Mouse (Mus musculus) MEL (cell line): ENCODE results near the gene Map3k6. TPM values are rescaled to one million over a fixed set of nuclear protein-coding genes. Genes with fewer than 3 reads are reported as not detected.

Experiments
- DNase-seq: peaks from one replicate; pipeline ENCODE4 v3.0.0; 2011; ENCODE audit warnings: low read depth, low spot score
- H3K27ac ChIP-seq: 2 replicates; pipeline ENCODE4 v1.5.1; 2012; ENCODE audit warnings: low read depth, mild to moderate bottlenecking, control low read depth, low read length, moderate library complexity; ENCODE audit not compliant: control insufficient read depth
- H3K27me3 ChIP-seq, 2 experiments: fragments of 150-350 bp in 1 of 2; sonication (generic) in 1 of 2; 2 replicates each; pipeline ENCODE4 v1.6.1; 2012; ENCODE audit warnings: low read length in 2 of 2, mild to moderate bottlenecking in 2 of 2, improper control_type of control experiment in 1 of 2, moderate library complexity in 1 of 2; ENCODE audit not compliant: insufficient read depth in 2 of 2, control insufficient read depth in 1 of 2
- H3K36me3 ChIP-seq, 2 experiments: 2 replicates each; pipeline ENCODE4 v1.6.1; 2012 to 2014; ENCODE audit warnings: low read length in 2 of 2, improper control_type of control experiment in 1 of 2, inconsistent platforms in 1 of 2, mild to moderate bottlenecking in 1 of 2; ENCODE audit not compliant: insufficient read depth in 2 of 2, control insufficient read depth in 1 of 2
- H3K4me1 ChIP-seq, 2 experiments: fragments of 150-350 bp in 1 of 2; sonication (generic) in 1 of 2; 2 replicates each; pipeline ENCODE4 v1.6.1; 2012; ENCODE audit warnings: low read length in 2 of 2, improper control_type of control experiment in 1 of 2, mild to moderate bottlenecking in 1 of 2; ENCODE audit not compliant: insufficient read depth in 2 of 2, control insufficient read depth in 1 of 2
- H3K4me3 ChIP-seq, 2 experiments: fragments of 150-350 bp in 1 of 2; sonication (generic) in 1 of 2; 2 replicates each; pipeline ENCODE4 v1.5.1; 2012; ENCODE audit warnings: low read depth in 2 of 2, low read length in 2 of 2, mild to moderate bottlenecking in 2 of 2, moderate library complexity in 2 of 2, control low read depth in 1 of 2, improper control_type of control experiment in 1 of 2; ENCODE audit not compliant: control insufficient read depth in 1 of 2, insufficient read depth in 1 of 2
- H3K79me2 ChIP-seq: 2 replicates; pipeline ENCODE4 v1.6.1; 2012; ENCODE audit warnings: mild to moderate bottlenecking, low read length, moderate library complexity; ENCODE audit not compliant: control insufficient read depth, poor library complexity, insufficient read depth
- H3K9ac ChIP-seq: 2 replicates; pipeline ENCODE4 v1.6.1; 2012; ENCODE audit warnings: low read depth, mild to moderate bottlenecking, control low read depth, low read length, moderate library complexity; ENCODE audit not compliant: control insufficient read depth, poor library complexity, severe bottlenecking
- H3K9me3 ChIP-seq: fragments of 150-350 bp; sonication (generic); replicated peaks from 2 replicates; pipeline ENCODE4 v1.6.1; 2012; ENCODE audit warnings: mild to moderate bottlenecking, low read length, improper control_type of control experiment, moderate library complexity; ENCODE audit not compliant: insufficient read depth
- BHLHE40 ChIP-seq: IDR thresholded peaks from 2 replicates; pipeline ENCODE4 v1.6.1; 2012; ENCODE audit warnings: low read depth, mild to moderate bottlenecking, inconsistent platforms, low read length, improper control_type of control experiment, borderline replicate concordance
- CHD1 ChIP-seq: IDR thresholded peaks from 2 replicates; pipeline ENCODE4 v1.6.1; 2012; ENCODE audit warnings: low read depth, mild to moderate bottlenecking, inconsistent platforms, low read length, improper control_type of control experiment
- CHD2 ChIP-seq: IDR thresholded peaks from 2 replicates; pipeline ENCODE4 v1.6.1; 2011; ENCODE audit warnings: low read length, improper control_type of control experiment
- CTCF ChIP-seq, 3 experiments: IDR thresholded peaks in 2 of 3; conservative IDR thresholded peaks in 1 of 3; 2 replicates each; pipeline ENCODE4 v1.5.1; 2011 to 2012; ENCODE audit warnings: low read length in 3 of 3, low read depth in 2 of 3, mild to moderate bottlenecking in 2 of 3, improper control_type of control experiment in 1 of 3, inconsistent platforms in 1 of 3, mixed read lengths in 1 of 3, moderate library complexity in 1 of 3; ENCODE audit not compliant: control insufficient read depth in 1 of 3, insufficient read depth in 1 of 3, poor library complexity in 1 of 3, severe bottlenecking in 1 of 3
- E2F4 ChIP-seq: IDR thresholded peaks from 2 replicates; pipeline ENCODE4 v1.6.1; 2011; ENCODE audit warnings: low read depth, low read length, improper control_type of control experiment, borderline replicate concordance
- ELF1 ChIP-seq: IDR thresholded peaks from 2 replicates; pipeline ENCODE4 v1.6.1; 2014; ENCODE audit warnings: low read depth, mild to moderate bottlenecking, inconsistent platforms, low read length, improper control_type of control experiment, moderate library complexity
- EP300 ChIP-seq, 2 experiments: IDR thresholded peaks; 2 replicates each; pipeline ENCODE4 v1.6.1; 2011; ENCODE audit warnings: improper control_type of control experiment in 2 of 2, low read length in 2 of 2, low read depth in 1 of 2, mild to moderate bottlenecking in 1 of 2
- GABPA ChIP-seq: IDR thresholded peaks from 2 replicates; pipeline ENCODE4 v1.6.1; 2012; ENCODE audit warnings: low read depth, mild to moderate bottlenecking, inconsistent platforms, low read length, improper control_type of control experiment, moderate library complexity
- JUND ChIP-seq: IDR thresholded peaks from 2 replicates; pipeline ENCODE4 v1.6.1; 2011; ENCODE audit warnings: low read depth, mild to moderate bottlenecking, improper control_type of control experiment, low read length
- MAFK ChIP-seq: IDR thresholded peaks from 2 replicates; pipeline ENCODE4 v1.6.1; 2011; ENCODE audit warnings: low read depth, mild to moderate bottlenecking, low read length, improper control_type of control experiment, borderline replicate concordance
- MAX ChIP-seq: IDR thresholded peaks from 2 replicates; pipeline ENCODE4 v1.6.1; 2011; ENCODE audit warnings: low read length, improper control_type of control experiment
- MAZ ChIP-seq: IDR thresholded peaks from 2 replicates; pipeline ENCODE4 v1.6.1; 2012; ENCODE audit warnings: low read depth, mild to moderate bottlenecking, inconsistent platforms, low read length, improper control_type of control experiment
- MEF2A ChIP-seq: IDR thresholded peaks from 2 replicates; pipeline ENCODE4 v1.6.1; 2014; ENCODE audit warnings: low read depth, mild to moderate bottlenecking, inconsistent platforms, low read length, improper control_type of control experiment; ENCODE audit not compliant: poor library complexity, insufficient replicate concordance, severe bottlenecking; ENCODE audit errors: extremely low read depth
- MXI1 ChIP-seq: IDR thresholded peaks from 2 replicates; pipeline ENCODE4 v1.6.1; 2011; ENCODE audit warnings: mild to moderate bottlenecking, low read depth, low read length, improper control_type of control experiment
- MYB ChIP-seq: IDR thresholded peaks from 2 replicates; pipeline ENCODE4 v1.6.1; 2011; ENCODE audit warnings: mild to moderate bottlenecking, low read depth, low read length, improper control_type of control experiment
- MYC ChIP-seq: IDR thresholded peaks from 2 replicates; pipeline ENCODE4 v1.6.1; 2011; ENCODE audit warnings: low read depth, mild to moderate bottlenecking, low read length, improper control_type of control experiment, moderate library complexity
- NELFE ChIP-seq: IDR thresholded peaks from 2 replicates; pipeline ENCODE4 v1.6.1; 2011; ENCODE audit warnings: low read depth, low read length, improper control_type of control experiment
- NRF1 ChIP-seq: IDR thresholded peaks from 2 replicates; pipeline ENCODE4 v1.6.1; 2014; ENCODE audit warnings: low read depth, mild to moderate bottlenecking, inconsistent platforms, low read length, improper control_type of control experiment, moderate library complexity; ENCODE audit not compliant: poor library complexity, insufficient read depth, severe bottlenecking
- POLR2AphosphoS2 ChIP-seq: IDR thresholded peaks from 2 replicates; pipeline ENCODE4 v1.6.1; 2011; ENCODE audit warnings: low read length, improper control_type of control experiment
- POLR2AphosphoS5 ChIP-seq: IDR thresholded peaks from 2 replicates; pipeline ENCODE4 v1.6.1; 2012; ENCODE audit warnings: low read depth, borderline replicate concordance, mild to moderate bottlenecking, inconsistent platforms, low read length, moderate library complexity, mixed read lengths
- RAD21 ChIP-seq: IDR thresholded peaks from 2 replicates; pipeline ENCODE4 v1.6.1; 2011; ENCODE audit warnings: mild to moderate bottlenecking, low read depth, low read length, improper control_type of control experiment
- RCOR1 ChIP-seq: IDR thresholded peaks from 2 replicates; pipeline ENCODE4 v1.6.1; 2012; ENCODE audit warnings: low read depth, mild to moderate bottlenecking, inconsistent platforms, low read length, improper control_type of control experiment
- SIN3A ChIP-seq: IDR thresholded peaks from 2 replicates; pipeline ENCODE4 v1.6.1; 2012; ENCODE audit warnings: low read length, improper control_type of control experiment, inconsistent platforms
- SMC3 ChIP-seq: IDR thresholded peaks from 2 replicates; pipeline ENCODE4 v1.6.1; 2011; ENCODE audit warnings: low read depth, low read length, improper control_type of control experiment
- UBTF ChIP-seq: IDR thresholded peaks from 2 replicates; pipeline ENCODE4 v1.6.1; 2012; ENCODE audit warnings: low read depth, mild to moderate bottlenecking, inconsistent platforms, low read length, improper control_type of control experiment, moderate library complexity, borderline replicate concordance; ENCODE audit not compliant: insufficient read depth
- USF1 ChIP-seq: IDR thresholded peaks from 2 replicates; pipeline ENCODE4 v1.6.1; 2014; ENCODE audit warnings: low read depth, mild to moderate bottlenecking, inconsistent platforms, low read length, improper control_type of control experiment, moderate library complexity
- USF2 ChIP-seq, 2 experiments: IDR thresholded peaks; 2 replicates each; pipeline ENCODE4 v1.6.1; 2011 to 2012; ENCODE audit warnings: improper control_type of control experiment in 2 of 2, low read length in 2 of 2, borderline replicate concordance in 1 of 2, inconsistent platforms in 1 of 2, low read depth in 1 of 2, mild to moderate bottlenecking in 1 of 2; ENCODE audit not compliant: insufficient read depth in 1 of 2
- ZKSCAN1 ChIP-seq: IDR thresholded peaks from 2 replicates; pipeline ENCODE4 v1.6.1; 2012; ENCODE audit warnings: low read depth, mild to moderate bottlenecking, inconsistent platforms, low read length, improper control_type of control experiment, moderate library complexity
- ZMIZ1 ChIP-seq: IDR thresholded peaks from 2 replicates; pipeline ENCODE4 v1.6.1; 2012; ENCODE audit warnings: low read depth, mild to moderate bottlenecking, inconsistent platforms, low read length, improper control_type of control experiment, moderate library complexity
- polyA plus RNA-seq, 2 experiments: library from polyadenylated mRNA; stranded (reverse) in 1 of 2; unstranded in 1 of 2; fragments of >175 nt in 1 of 2; fragments of >200 nt in 1 of 2; gene quantifications; 2 replicates each; pipeline versions ENCODE4 v1.2.1 to v1.2.4; 2012; ENCODE audit warnings: low replicate concordance in 2 of 2, low read depth in 1 of 2; ENCODE audit not compliant: insufficient read length in 2 of 2, insufficient read depth in 1 of 2, missing spikeins in 1 of 2
- total RNA-seq: library from RNA; depleted of rRNA; stranded (reverse); fragments of 300-350 nt; gene quantifications from 2 replicates; pipeline ENCODE4 v1.2.3, GENCODE M21; 2012

Map3k6 gene
- total and polyA plus RNA-seq, 3 experiments = 19.1 to 21.9 TPM; not detected in 1

GRCm38 (mm10) chr4:133247072-133247471 is 6.5 kb downstream of the Map3k6 start:
- no peaks in the 10 kb centered on the region for H3K27me3 ChIP-seq
- H3K9me3 ChIP-seq = no peaks in the 10 kb centered on the region
- no peak overlapping the region for H3K4me3 ChIP-seq
- H3K9ac ChIP-seq = peak overlapping the region; percentile 66
- H3K4me1 ChIP-seq = peaks cover 12 to 77% of the 10 kb centered on the region in 2 experiments
- TF ChIP-seq RAD21 (no peak), NRF1 (no peak), MYB (no peak), EP300 (IDR thresholded peaks at IDR 0.05; ENCODE audit: low read depth in 1 of 2, low read length in 2 of 2) (no peak)
- H3K27ac ChIP-seq = peak overlapping the region; percentile 98
- H3K79me2 ChIP-seq = no peaks in the 10 kb centered on the region; the same call in 1 of the 2 replicates
- peaks cover 0 to 50% of the 10 kb centered on the region in 2 experiments; a peak in 2 of 4 replicates for H3K36me3 ChIP-seq
- no peak for DNase-seq

GRCm38 (mm10) chr4:133247806-133248449 is 7.3 kb downstream of the Map3k6 start:
- peak; percentile 94 for DNase-seq
- Histone ChIP-seq H3K4me3 (peak overlapping the region in 1 of 2 experiments; percentile 40; a peak in 2 of 4 replicates), H3K9ac (peak overlapping the region; percentile 66), H3K27me3 (no peaks in the 10 kb centered on the region), H3K36me3 (peaks cover 0 to 48% of the 10 kb centered on the region in 2 experiments; a peak in 2 of 4 replicates), H3K9me3 (no peaks in the 10 kb centered on the region), H3K4me1 (peaks cover 12 to 68% of the 10 kb centered on the region in 2 experiments), H3K27ac (peak overlapping the region; percentile 98), H3K79me2 (no peaks in the 10 kb centered on the region; the same call in 1 of the 2 replicates)
- TF ChIP-seq CTCF (IDR thresholded peaks at IDR 0.05 in 2 of 3, conservative IDR thresholded peaks at IDR 0.05 in 1 of 3; ENCODE audit: control insufficient read depth in 1 of 3, insufficient read depth in 1 of 3, low read depth in 2 of 3, low read length in 3 of 3, poor library complexity in 1 of 3, severe bottlenecking in 1 of 3) (no peak), POLR2AphosphoS5 (no peak), ZKSCAN1 (no peak), MEF2A (no peak), USF2 (IDR thresholded peaks at IDR 0.05; ENCODE audit: borderline replicate concordance in 1 of 2, insufficient read depth in 1 of 2, low read depth in 1 of 2, low read length in 2 of 2) (no peak), BHLHE40 (peak; percentile 84; the same call in 1 of the 2 replicates), ELF1 (0 out of 2 replicates have a peak, but pooled peaks have one; percentile 40), MXI1 (no peak), JUND (no peak), RCOR1 (peak; percentile 53; the same call in 1 of the 2 replicates), NRF1 (no peak), SIN3A (peak; percentile 72), CHD1 (no peak), MYB (no peak), CHD2 (no peak), ZMIZ1 (no peak), MAZ (peak; percentile 72; the same call in 1 of the 2 replicates), MAFK (no peak), MYC (peak; percentile 53), MAX (no peak), NELFE (no peak), SMC3 (no peak), UBTF (no peak), E2F4 (no peak), GABPA (no peak), POLR2AphosphoS2 (no peak), USF1 (no peak)
